12 mouse cellular contexts compared by ENCODE assay signal in the genomic region with DNA sequence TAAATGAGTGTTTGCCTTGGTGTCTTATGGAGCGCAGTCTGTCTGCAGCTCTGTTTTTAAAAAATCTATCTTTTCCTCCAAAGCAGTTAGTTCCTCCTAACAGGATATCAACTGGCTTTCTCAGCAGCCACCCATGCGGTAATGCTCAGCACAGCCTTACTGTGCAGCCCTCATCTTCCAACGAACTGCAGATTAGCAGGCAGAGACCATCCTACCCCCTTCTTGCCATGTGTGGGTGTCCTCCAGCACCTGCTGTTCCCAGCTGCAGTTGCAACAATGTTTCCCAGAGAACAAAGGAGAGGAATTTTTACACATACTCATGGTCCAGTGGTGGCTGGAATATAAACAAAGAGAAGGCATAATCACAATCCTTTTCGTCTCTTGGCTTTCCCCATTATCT.
A peak's percentile ranks its signal among the peaks of the same experiment; 100 is the strongest.
DNase-seq lines count a peak whose midpoint lies in the region; ATAC-seq and TF ChIP-seq lines count a peak whose summit lies in the region.
"Had no signal": no experiment of that assay in that cellular context is flagged by ENCODE, and none has a peak within 500 bp of the region (broad histone marks: within the 10 kb centered on the region; RNA-seq: fewer than 3 reads in every experiment).

No protein-coding gene starts in this region.

- H3K4me1 ChIP-seq in forebrain, postnatal 0 days (ENCODE audit: insufficient read depth) = peaks cover 31% of the 10 kb centered on the region
- H3K4me1 ChIP-seq in midbrain, embryonic 13.5 days (replicated peaks) = peaks cover 62% of the 10 kb centered on the region
- H3K4me1 ChIP-seq in embryonic facial prominence, embryonic 10.5 days = peaks cover 34% of the 10 kb centered on the region

- no peak for TF ChIP-seq CTCF in forebrain, postnatal 0 days (IDR thresholded peaks at IDR 0.05; ENCODE audit: low read depth)

- WGBS in forebrain, postnatal 0 days = 26% methylated on average over 4 of the region's 4 CpGs
- 17% methylated on average over 4 of the region's 4 CpGs for WGBS in midbrain, embryonic 13.5 days
- 50% methylated on average over 4 of the region's 4 CpGs for WGBS in embryonic facial prominence, embryonic 10.5 days

- DNase-seq in layer of hippocampus, postnatal 14 days (ENCODE audit: low spot score in 2 of 2) = peak; percentile 36 to 37
- DNase-seq in layer of hippocampus, adult 11-12 months (ENCODE audit: low spot score) = no peak
- DNase-seq in forebrain, postnatal 0 days = peak; percentile 56
- DNase-seq in telencephalon, adult 2 months (ENCODE audit: low read depth, low spot score) = peak; percentile 66
- DNase-seq in adrenal gland, postnatal 14 days = no peak
- no peak for DNase-seq in urinary bladder, postnatal 10 days (ENCODE audit: low spot score)
- no peak for DNase-seq in embryonic facial prominence, embryonic 10.5 days (ENCODE audit: low spot score)
- DNase-seq: heart, postnatal 10 days; kidney, postnatal 10 days; lung, adult 2 months had no signal

- H3K9me3 ChIP-seq in forebrain, postnatal 0 days (ENCODE audit: low read length) = no peaks in the 10 kb centered on the region
- no peaks in the 10 kb centered on the region for H3K9me3 ChIP-seq in midbrain, embryonic 13.5 days
- no peaks in the 10 kb centered on the region for H3K9me3 ChIP-seq in embryonic facial prominence, embryonic 10.5 days
- H3K9me3 ChIP-seq: stomach, embryonic 15.5 days had no signal

- H3K36me3 ChIP-seq in forebrain, postnatal 0 days (ENCODE audit: insufficient read depth) = peaks cover 9% of the 10 kb centered on the region
- peaks cover 7% of the 10 kb centered on the region; the same call in 1 of the 2 replicates for H3K36me3 ChIP-seq in midbrain, embryonic 13.5 days
- H3K36me3 ChIP-seq in embryonic facial prominence, embryonic 10.5 days (replicated peaks) = peaks cover 10% of the 10 kb centered on the region; the same call in 1 of the 2 replicates
- H3K36me3 ChIP-seq: stomach, embryonic 15.5 days had no signal

- H3K27ac ChIP-seq in forebrain, postnatal 0 days (ENCODE audit: low read depth, low read length) = 0 out of 2 replicates have a peak overlapping the region, but pooled peaks have one; percentile 35
- peak overlapping the region; percentile 74 for H3K27ac ChIP-seq in midbrain, embryonic 13.5 days
- H3K27ac ChIP-seq in embryonic facial prominence, embryonic 10.5 days (replicated peaks) = no peak overlapping the region
- H3K27ac ChIP-seq: stomach, embryonic 15.5 days had no signal

- H3K4me2 ChIP-seq in forebrain, postnatal 0 days (ENCODE audit: low read depth) = peak overlapping the region; percentile 38
- peak overlapping the region; percentile 47 for H3K4me2 ChIP-seq in midbrain, embryonic 13.5 days (replicated peaks)
- H3K4me2 ChIP-seq: stomach, embryonic 15.5 days had no signal

- peak overlapping the region; percentile 16 for H3K4me3 ChIP-seq in forebrain, postnatal 0 days (ENCODE audit: low read depth, low read length)
- H3K4me3 ChIP-seq in midbrain, embryonic 13.5 days (replicated peaks) = peak overlapping the region; percentile 30
- no peak overlapping the region for H3K4me3 ChIP-seq in embryonic facial prominence, embryonic 10.5 days
- H3K4me3 ChIP-seq: stomach, embryonic 15.5 days had no signal

- no peaks in the 10 kb centered on the region for H3K27me3 ChIP-seq in forebrain, postnatal 0 days (ENCODE audit: insufficient read depth, low read length)
- no peaks in the 10 kb centered on the region for H3K27me3 ChIP-seq in midbrain, embryonic 13.5 days
- H3K27me3 ChIP-seq in embryonic facial prominence, embryonic 10.5 days (replicated peaks; ENCODE audit: low read depth, poor library complexity, severe bottlenecking) = no peaks in the 10 kb centered on the region
- H3K27me3 ChIP-seq: stomach, embryonic 15.5 days had no signal

- peak; percentile 62 for ATAC-seq in forebrain, postnatal 0 days
- ATAC-seq in midbrain, embryonic 13.5 days = no peak

- peak overlapping the region; percentile 25 for H3K9ac ChIP-seq in forebrain, postnatal 0 days
- H3K9ac ChIP-seq in midbrain, embryonic 13.5 days (replicated peaks) = peak overlapping the region; percentile 55
- H3K9ac ChIP-seq: stomach, embryonic 15.5 days had no signal

Comparison
In these comparisons a context has a peak if more than half of its experiments do, and no peak if none do; other contexts are left out.
1. DNase-seq: peak in layer of hippocampus, postnatal 14 days (2 of 2), forebrain, postnatal 0 days (single experiment) and telencephalon, adult 2 months (single experiment); none in layer of hippocampus, adult 11-12 months (single experiment), adrenal gland, postnatal 14 days (single experiment), urinary bladder, postnatal 10 days (single experiment) and embryonic facial prominence, embryonic 10.5 days (single experiment).